Mouse (Mus musculus): Measurements from ENCODE around the gene Trabd2b.
A peak's percentile ranks its signal among the peaks of the same experiment; 100 is the strongest.

Trabd2b gene

DNA sequence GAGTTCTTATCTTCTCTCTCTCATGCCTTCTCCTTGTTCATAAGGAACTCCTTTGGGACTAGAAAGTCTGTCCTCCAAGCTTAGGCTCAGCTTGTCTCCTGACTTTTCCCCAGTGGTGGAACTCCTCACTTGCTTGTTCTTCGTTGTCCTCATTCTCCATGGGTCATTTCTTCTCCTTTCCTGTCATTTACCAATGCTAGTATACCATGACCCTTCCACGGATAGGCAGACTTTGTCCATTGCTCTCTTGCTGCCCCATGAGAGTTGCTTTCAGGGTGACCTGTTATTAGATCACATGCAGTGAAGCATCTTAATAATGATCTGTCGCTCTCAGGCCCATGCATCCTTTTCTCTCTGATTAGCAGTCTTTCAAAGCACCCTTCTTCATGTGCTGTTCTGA lies 46.6 kb downstream of the Trabd2b start:
- DNase-seq: no peak

DNA sequence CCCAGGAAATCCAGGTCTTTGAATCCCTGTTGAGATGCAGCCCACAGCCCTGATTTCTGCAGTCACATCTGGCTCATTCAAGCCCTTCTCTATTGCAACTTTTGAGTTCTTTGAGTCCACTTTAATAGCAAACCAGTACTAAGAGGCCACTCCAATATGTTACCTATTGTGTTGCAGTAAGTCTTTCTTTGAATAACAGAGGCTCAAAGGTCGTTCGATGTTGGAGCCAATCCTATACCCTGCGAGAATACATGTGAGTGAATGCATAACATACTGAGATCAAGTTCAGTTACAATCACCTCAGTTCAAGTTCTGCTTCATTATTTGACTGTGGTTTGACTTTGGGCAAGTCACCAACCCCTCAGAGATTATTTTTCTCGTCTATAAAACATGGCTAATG lies 47.5 kb downstream of the Trabd2b start:
- no peak for DNase-seq

DNA sequence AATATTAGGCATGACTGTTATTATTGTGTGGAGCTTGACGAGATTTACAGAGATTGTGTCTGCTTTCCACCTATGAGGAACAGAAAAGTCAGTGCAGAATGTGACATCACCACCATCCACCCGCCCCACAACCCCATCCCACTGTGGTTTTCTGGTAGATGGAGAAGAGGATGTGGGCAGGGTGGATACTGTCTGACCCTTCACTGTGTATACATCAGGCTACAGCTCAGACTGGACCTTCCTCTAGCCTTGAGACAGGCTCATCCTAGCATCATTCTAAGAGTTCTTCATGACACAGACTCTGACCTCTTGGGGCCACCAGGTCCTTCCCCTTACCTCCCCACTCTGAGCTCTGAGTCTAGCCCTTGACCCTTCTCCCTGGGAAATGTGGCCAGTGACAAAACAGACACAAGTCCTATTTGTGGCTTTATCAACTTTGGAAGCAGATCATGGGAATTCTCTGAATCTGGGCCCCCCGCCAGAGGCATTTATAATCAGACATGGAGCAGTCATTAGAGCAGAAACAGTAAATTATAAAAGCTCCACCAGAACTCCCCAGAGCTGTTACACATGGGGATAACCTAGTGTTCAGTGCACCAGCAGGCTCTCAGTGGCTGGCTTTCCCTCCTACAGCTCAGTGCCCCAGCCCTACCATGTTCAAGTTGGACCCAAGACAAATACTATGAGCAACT lies 48.1 kb downstream of the Trabd2b start:
- peak; percentile 5 for DNase-seq

DNA sequence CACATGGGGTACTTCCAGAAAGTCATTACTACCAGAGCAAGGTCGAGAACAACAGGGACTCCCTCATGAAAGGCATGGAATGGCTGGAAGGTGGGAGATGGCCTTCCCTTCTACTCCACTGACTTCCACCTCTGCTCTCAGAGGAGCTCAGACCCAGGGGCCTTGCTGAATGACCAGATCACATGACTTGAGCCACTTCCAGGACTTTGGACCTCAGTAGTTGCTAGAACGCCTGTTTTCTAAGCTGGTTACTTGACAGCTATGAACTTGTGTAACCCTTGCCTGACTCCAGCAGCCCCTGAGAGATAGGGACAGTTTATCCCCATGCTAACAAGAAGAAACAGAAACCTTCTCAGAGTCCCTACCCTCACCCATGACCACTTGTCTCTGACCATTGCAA lies 50.6 kb downstream of the Trabd2b start:
- DNase-seq: no peak

DNA sequence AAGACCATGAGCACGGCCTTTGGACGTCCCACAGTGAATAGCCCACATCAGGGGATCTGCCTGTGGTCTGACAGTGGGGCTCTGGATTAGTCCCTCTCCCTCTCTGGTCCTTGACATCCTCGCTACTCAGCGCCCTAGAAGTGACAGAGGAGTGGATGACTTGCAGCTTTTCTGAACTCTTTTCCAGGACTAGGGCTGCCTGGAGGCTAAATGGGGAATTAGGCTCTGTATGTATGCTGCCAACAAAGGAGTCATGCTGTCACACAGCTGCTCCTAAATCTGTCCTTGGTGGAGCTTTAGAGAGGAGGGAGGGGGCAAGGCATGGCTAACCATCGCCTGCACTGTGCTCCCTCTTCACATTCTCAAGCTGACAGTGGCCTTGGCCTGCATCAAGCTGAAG lies 53.1 kb downstream of the Trabd2b start:
- DNase-seq: no peak

DNA sequence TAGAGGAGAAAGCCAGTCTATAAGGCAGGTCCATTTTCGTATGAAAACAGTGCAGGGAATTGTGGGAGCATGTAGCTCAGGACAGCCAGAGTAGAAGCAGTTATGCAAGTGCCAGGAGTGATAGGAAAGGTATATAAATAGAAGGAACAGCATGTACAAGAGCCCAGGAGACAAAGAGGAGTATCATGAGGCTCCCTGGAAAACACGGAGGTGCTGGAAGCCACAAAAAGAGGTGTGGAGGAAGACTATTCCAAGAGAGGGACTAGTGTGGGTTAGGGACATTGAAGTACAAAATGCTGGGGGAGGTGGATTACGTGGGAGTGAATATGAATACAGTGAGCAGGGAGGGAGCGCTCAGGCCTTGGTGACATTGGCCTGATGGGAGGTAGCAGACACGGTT lies 53.9 kb downstream of the Trabd2b start:
- DNase-seq: no peak

DNA sequence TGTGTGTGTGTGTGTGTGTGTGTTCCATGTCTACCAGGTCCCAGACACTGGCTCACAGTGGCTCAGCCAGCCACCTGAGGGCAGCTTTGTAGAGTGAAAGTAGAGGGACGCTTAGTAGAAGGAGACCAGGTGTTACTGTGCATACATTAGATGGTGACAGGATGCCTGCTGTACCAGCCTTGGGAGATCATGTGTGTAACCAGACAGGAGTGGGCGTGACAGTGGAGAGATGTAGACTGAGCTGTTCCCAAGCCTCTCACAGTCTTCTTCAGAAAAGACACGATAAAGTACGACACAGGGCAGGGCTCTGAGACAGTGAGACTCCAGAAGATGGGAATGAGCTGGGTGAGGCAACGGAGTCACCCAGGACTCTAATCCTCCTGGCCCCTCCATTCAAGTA lies 54.6 kb downstream of the Trabd2b start:
- no peak for DNase-seq

DNA sequence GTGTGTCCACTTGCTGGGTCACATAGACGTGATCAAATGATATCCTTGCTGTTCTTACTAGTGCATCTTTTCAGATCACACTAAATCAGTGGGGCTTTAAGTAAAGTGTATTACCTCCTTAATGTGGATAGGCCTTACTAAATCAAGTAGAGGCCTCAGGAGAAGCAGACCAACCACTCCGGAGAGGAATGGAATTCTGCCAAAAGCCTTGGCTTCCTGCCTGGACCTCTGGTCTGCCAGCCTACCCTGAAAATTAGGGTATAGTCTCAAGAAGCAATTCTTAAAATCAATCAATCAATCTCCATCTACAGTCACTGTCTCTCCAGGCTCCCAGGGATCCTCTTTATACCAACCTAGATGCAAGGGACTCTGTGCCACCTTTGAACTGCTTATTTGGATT lies 59.1 kb downstream of the Trabd2b start:
- no peak for DNase-seq

DNA sequence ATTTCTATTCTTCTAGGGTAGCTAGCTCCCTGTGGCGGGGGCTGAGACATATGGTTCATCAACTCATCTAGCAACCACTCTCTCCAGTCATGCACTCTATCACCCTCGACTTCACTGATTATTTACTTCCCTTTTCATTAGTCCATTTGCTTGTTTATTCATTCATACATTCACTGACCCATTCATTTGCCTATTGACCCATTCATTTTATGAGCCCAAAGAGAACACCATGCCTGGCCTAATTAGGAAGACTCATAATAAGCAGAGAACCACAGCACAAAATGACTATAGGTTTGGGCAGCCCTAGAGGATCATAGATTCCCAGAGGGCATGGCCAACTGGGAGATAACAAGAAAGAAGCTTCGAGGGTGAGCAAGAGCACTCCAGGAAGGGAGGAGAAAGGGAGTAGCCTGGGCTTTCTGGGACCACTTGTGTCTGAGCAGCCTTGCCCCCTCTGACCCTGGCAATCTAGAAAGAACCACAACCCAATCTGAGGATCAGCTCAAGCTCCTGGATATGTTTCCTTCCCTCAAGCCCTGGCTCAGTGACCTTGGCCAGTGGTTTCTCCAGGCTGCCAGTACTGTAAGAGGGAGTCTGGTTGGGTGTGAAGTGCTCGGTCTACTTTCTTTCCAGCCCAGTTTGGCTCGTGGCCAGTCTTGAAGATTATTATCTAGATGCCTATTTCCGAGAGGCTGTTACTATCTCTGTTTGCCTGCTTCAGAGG lies 61.0 kb downstream of the Trabd2b start:
- no peak for DNase-seq

DNA sequence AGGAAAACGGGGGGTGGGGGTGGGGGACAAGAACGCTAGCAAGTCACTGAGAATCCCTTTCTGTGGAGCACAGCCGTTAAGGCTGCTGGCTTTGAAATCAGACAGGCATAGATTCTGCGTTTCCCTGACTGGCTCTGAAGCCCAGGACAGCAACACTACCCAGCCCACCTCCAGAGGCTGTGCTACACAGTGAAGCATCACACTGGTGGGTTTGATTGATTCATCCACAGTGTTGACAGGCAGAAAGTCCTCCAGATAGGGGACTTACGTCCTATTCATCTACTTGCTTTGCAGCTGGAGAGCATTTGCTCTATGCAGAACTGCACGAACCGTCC lies 61.5 kb downstream of the Trabd2b start:
- no peak for DNase-seq

DNA sequence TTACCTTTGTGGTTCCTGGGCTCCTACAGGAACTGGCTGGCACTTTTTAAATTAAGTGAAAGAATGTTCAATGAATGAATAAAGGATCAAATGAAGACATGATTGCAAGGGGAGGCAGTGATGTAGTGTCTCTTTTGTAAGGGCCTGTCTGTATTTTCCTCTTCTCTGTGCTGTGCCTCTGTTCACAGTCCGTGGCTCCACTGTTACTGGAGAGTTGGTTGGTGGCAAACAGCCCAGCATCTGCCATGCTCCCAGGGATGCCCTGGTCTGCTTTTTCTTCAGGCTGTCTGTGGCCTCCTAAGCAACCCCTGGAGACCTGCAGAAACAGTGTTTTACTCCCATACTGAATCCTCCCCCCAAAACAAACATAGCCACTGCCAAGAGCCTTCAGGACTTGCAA lies 63.4 kb downstream of the Trabd2b start:
- DNase-seq: no peak

DNA sequence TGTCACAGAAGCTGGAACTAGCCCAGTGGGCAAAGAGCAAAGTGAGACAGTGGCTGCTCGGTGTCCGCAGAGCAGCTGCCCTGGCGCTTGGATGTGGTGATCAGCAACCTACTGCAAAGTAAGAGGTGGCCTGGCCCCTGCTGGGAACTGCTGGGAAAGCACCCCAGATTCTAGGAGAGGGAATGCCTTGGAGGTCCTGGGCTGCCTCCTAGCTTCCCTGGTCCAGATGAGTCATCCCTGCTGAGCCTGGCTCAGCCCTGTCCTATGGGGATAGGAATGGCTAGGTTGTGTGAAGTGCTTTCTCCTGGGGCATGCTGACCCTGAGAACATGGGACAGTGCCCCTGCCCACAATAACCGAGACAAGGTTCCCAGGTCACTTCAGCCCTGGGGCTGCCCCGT lies 65.6 kb downstream of the Trabd2b start:
- no peak for DNase-seq

DNA sequence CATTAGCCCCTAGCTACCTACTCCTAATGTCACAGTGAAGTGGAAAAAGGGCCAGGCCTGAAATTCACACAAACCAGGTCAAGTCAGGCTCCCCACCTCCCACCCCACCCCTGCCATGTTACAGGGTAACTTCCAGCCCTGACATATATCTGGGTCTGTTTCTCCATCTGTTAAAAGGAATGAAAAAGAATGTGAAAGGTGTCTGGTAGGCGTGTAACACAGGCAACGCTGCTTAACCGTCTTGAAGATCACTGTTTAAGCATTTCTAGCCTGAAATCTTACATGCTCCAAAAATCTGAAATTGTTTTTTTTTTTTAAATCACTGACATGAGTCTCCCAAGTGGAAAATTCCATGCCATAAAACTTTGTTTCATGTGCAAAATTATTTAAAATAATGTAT lies 69.8 kb downstream of the Trabd2b start:
- DNase-seq: no peak

DNA sequence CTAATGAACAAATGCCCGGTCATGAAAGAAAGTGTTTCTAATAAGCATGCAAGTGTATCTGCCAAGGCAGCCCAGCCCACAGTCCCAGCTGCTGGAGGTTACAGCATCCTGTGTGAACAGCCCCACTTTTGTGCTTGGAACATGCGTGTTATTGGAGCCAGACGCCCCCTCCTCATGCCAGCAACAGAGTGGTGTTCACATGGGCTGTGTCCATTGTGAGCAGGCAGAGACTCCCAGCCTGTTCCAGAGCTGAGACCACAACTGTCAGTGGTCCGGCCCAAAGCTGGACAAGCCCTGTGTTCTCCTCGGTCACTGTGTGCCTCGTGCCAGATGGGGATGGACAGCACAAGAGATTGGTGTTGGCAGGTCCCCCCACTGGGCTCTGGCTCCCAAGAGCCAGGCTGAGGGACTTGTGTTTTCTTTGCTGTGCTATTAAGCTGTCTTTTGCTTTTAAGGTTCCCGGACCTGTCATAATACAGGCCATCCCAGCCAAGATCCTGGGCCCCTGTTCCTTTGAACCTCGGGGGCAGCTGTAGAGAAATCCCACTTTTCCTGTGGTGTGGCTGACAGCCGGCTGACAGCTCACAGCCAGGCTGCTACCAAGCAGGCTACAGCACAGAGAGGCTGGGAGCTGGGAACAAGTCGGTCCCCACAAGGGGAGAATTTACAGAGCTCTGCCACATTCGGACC lies 70.7 kb downstream of the Trabd2b start:
- no peak for DNase-seq

DNA sequence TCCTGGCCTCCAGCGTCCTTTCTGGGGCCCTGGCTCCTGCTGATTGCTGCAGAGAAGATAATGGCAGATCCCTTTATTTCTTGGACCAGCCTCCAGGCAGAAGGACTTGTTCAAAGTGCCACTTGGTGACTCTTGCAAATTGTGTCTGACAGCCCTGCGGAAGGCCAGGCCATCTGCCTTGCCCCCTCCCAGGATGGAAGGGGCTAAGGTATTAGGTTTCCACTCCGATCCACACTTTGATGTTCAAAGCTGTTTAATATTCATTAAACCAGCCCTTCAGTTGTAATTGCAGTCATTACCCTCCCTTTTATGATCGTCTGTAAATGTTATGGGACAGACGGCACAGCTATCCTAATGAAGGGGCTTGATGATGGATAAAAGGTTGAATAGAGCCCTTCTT lies 75.0 kb downstream of the Trabd2b start:
- no peak for DNase-seq

DNA sequence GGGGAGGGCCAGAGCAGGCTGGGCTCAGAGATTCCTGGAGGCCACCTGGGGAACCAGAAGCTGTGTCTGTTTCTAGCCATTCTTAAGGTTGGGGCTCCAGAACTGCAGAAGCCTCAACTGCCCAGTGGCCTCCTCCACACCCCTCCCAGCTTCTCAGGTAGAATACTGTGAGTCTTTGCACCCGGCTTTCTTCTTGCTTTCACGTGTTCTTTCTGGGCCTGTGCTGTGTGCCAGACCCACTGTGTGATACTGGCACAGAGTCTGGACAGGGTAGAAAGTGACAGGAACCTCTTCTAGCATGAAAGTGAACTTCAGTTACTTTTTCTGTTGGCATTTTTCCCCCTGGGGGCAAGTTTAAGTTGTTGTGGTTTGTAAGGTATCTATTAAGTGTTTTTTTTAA lies 77.6 kb downstream of the Trabd2b start:
- DNase-seq: no peak

DNA sequence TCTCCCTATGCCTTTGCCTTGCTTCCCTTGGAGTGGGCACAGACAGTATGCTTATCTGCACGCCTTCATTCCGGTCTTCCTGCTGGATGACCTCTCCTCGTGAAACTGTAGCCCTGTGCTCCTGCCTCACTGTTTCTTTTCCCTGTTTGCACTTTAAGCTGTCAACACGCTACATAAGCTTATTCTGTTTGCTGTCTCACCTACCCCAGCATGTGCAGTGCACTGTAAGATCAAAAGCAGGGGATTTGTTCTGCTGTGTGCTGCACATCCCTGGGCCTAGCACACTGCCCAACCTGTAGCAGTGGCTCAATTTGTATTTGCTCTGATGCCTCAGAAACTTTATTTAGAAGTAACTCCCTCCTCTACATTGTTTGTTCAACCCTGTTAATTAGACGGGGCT lies 79.5 kb downstream of the Trabd2b start:
- no peak for DNase-seq

DNA sequence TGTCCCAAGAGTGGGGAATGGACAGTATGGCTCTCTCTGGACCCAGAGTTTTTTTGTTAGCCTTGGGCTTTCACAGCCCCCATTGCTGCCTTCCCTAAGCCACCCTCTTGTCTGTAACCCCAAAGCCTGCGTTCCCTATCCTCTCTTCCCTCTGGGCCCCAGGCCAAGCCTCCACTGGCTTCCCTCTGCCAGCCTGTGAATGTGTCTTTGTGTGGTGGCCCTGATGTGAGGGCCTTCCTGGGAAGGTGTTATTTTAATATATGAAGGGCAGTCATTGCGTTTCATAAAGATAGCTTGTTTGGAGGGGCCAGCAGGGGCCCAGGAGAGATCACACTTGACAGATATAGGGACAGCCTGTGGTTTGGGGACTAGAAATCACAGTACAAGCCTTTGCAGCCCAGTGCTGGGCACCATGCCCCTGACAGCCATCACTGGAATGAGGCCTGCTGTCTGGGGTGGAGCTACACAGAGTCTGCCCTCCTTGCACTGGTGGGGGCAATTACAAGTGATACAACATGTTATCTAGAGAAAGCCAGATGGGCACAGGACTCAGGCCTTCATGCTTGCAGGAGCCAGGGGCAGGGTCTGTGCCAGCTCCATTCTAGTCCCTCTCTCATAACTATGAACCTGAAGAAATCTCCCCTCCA lies 80.5 kb downstream of the Trabd2b start:
- DNase-seq: no peak

DNA sequence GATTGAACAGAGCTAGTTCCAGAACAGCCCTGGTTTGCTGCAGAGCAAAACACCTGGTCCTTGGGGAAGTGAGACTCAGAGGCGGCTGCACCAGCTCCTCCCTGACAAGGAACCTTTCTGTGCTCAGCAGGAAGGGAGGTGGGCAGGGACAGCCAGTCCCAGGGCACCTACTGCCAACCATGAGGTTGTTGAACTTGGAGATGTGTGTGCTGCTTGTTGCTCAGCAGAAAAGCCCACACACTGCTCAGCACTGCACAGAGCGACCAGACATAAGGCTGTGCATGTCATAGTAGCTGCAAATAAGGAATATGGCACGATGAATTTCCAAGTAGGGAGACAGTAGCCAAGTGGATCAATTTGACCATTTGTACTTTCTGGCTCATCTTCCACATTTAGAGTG lies 81.2 kb downstream of the Trabd2b start:
- DNase-seq: no peak

DNA sequence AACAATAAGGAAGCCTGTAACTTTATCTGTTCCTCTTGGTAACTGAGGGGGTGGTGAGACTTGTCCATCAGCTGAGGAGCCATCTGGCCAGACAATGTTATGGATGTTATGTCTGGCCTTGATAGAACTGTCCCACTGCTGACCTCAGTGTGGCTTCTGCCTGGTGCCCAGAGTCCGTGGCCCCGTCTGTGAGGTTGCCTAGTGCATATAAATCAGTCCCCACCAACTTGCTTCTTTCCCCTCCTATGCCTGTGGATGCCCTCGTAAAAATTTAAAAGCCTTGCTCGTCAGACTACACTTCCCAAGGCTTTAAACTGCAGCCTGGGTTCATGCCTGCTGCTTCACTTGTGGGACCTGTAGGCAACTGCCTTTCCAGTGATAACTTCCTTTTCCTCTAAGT lies 85.6 kb downstream of the Trabd2b start:
- no peak for DNase-seq

DNA sequence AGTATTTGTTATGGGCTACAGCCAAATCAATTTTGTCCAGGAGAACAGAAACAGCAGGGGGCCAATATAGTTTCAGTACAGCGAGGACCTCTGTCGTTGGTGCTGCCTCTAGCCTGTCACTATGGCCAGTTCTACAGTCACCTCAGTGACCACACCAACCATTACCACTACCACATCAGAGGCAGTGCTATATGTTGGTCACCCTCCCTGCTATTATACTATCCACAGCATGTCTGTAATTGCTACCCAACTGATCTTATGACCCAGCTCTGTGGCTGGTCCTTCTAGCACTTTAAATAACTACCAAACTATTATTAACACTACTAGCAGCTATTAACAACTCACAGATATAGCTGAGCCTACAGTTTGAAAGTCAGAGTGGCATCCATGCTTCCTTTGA lies 87.5 kb downstream of the Trabd2b start:
- no peak for DNase-seq

DNA sequence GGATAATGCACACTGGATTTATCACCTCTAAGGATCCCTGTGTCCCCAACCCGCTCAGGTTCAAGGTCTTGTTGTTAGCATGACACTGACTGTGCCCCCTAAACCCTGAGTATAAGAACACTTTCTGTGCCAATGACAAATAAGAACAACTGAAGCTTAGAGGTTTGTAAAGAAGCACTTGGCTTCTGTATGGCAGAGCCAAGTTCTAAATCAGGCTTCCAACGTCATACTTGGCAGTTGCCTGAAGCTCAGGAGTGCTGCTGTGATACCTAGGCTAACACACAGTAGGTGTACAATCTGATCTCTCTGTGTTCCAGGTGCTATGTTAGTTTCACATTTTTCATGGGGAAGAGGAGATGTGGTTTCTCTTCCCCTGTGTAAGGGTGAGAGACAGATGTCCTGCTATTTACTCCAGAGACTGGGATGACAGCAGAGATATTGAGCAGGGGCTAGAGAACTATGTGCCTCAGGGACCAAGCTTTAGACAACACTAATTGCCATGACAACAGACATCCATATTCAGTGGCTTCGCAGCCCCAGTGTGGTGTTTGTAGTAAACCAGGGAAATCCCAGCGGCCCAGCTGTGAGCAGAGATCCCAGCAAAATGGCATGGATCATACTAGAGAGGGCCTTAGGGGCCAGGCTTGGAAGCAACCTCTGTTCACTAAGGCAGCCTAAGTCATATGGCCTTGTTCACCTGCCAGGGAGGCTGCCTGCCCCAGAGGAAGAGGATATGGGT lies 89.3 kb downstream of the Trabd2b start:
- no peak for DNase-seq

DNA sequence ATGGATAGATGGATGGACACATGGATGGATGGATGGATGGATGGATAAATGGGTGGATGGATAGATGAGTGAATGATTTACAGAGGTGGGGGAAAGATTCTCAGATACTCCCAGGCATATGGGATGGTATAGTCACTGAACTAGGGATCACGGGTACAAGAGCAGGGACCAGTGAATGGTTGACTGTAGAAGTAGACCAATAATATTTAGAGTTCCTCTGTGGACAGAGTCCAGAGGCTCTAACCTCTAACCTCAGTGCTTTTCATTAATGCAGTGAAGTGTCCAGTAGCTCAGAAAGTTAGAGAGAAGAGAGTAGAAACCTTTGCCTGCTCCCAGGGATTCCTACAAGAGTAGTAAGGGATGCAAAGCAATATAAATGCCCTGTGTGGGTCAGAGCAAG lies 93.1 kb downstream of the Trabd2b start:
- DNase-seq: no peak

Measured in liver (tissue).